Mouse (Mus musculus) megakaryocyte, embryonic 14.5 days (primary cell): ENCODE measurements around the gene Adamts2.

Experiments used
- FLI1 ChIP-seq: IDR thresholded peaks from 2 replicates; pipeline ENCODE4 v1.6.1; 2012; ENCODE audit warnings: low read length, inconsistent platforms, mixed read lengths
- GATA1 ChIP-seq: IDR thresholded peaks from 3 replicates; pipeline ENCODE4 v1.6.1; 2012; ENCODE audit warnings: mixed read lengths, low read length, inconsistent platforms, borderline replicate concordance

DNA sequence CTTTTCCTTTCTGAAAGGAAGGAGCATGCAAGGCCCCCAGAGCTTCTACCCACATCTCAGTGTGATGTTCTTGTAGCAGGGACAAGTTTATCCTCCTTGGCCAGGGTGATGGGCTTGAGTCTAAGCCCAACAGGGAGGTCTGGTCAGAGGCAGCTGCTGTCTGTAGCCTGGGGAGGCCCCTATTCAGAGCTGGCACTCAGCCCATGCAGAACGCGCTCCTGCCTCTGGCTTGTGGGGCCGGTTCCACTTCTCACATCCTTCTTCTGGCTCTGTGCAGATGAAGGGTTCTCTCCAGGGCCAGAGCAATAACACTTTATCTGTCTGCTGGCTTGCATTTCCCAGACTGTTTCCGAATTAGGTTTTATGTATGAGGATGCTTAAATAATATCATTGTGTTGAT is 44.3 kb downstream of the Adamts2 start:
- no peak for TF ChIP-seq GATA1
- no peak for TF ChIP-seq FLI1
